Mouse (Mus musculus) midbrain, embryonic 10.5 days (tissue): ENCODE measurements around the gene Ints5. TPM values are rescaled to one million over a fixed set of nuclear protein-coding genes. Genes with fewer than 3 reads are reported as not detected.

ENCODE experiments used
- DNase-seq: peaks from one replicate; pipeline ENCODE4 v3.0.0-alpha.2; 2017; ENCODE audit warnings: low spot score
- H3K27ac ChIP-seq: fragments of 300-500 bp; sonication (generic); replicated peaks from 2 replicates; pipeline ENCODE4 v1.5.1; 2016; ENCODE audit warnings: mild to moderate bottlenecking
- H3K27me3 ChIP-seq: fragments of 300-500 bp; sonication (generic); 2 replicates; pipeline ENCODE4 v1.6.1; 2016; ENCODE audit warnings: low read depth, mild to moderate bottlenecking; ENCODE audit not compliant: poor library complexity, severe bottlenecking
- H3K36me3 ChIP-seq: fragments of 300-500 bp; sonication (generic); 2 replicates; pipeline ENCODE4 v1.6.1; 2016; ENCODE audit warnings: mild to moderate bottlenecking, moderate library complexity
- H3K4me1 ChIP-seq: fragments of 300-500 bp; sonication (generic); 2 replicates; pipeline ENCODE4 v1.6.1; 2016
- H3K4me3 ChIP-seq: fragments of 300-500 bp; sonication (generic); 2 replicates; pipeline ENCODE4 v1.5.1; 2016; ENCODE audit warnings: mild to moderate bottlenecking, moderate library complexity
- H3K9me3 ChIP-seq: fragments of 300-500 bp; sonication (generic); replicated peaks from 2 replicates; pipeline ENCODE4 v1.6.1; 2016; ENCODE audit warnings: mild to moderate bottlenecking
- WGBS: fragments of 180-500 bp; shearing (Covaris S2); methylation state at CpG from one replicate; pipeline ENCODE4 v1.1.7; 2016; 5-methylcytosine and 5-hydroxymethylcytosine counted together
- polyA plus RNA-seq: library from polyadenylated mRNA; unstranded; fragments of >200 nt; fragmentation: Nextera tagmentation; extraction: Ambion mirVana; gene quantifications from 2 replicates; pipeline ENCODE4 v1.2.1, GENCODE M21; 2016

The Ints5 gene
- polyA plus RNA-seq, 1 experiment from 2014 or later, result 56.7 TPM

DNA sequence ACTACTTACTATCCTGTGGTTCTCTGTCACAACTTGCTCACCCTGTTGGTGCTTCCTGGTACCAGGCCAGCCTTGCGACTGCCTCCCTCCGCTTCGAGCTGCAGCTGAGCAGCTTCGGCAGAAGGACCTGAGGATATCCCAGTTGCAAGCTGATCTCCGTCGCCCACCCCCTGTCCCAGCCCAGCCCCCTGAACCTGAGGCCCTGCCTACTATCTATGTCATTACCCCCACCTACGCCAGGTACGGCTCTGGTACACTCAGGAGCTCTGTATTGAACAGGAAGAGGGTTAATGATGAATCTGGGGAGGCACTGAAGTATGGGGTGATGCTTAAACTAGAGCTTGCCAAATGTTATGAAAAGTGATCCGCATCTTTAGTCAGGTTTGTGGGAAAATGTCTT is 28.9 kb downstream of the Ints5 start:
- peaks cover 45% of the 10 kb centered on the region for H3K36me3 ChIP-seq
- 80% methylated on average over 9 of the region's 9 CpGs for WGBS
- peak overlapping the region; percentile 90; the same call in 1 of the 2 replicates for H3K4me3 ChIP-seq
- H3K9me3 ChIP-seq, result no peaks in the 10 kb centered on the region
- no peaks in the 10 kb centered on the region for H3K27me3 ChIP-seq
- H3K4me1 ChIP-seq, result peaks cover 18% of the 10 kb centered on the region
- DNase-seq, result no peak
- H3K27ac ChIP-seq, result no peak overlapping the region

DNA sequence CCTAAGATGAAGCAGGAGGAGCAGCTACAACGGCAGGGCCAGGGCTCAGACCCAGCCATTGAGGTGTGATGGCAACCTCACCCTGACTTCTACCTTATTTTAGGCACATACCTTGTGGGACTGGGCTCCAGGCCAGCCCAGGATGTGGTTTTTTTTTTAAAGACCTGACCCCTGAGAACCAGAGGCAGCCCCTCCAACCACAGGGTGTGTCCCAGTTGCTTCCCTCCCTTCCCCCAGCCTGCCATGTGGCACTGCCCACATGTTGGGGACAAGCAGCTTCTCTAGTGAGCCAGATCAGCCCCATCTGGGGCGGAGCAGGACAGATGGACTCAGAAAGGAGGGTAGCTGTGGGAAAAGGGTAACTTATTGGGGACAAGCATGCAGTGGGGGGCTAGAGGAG is 34.0 kb downstream of the Ints5 start:
- no peaks in the 10 kb centered on the region for H3K27me3 ChIP-seq
- no peaks in the 10 kb centered on the region for H3K9me3 ChIP-seq
- H3K27ac ChIP-seq, result no peak overlapping the region
- WGBS, result 84% methylated on average over 2 of the region's 2 CpGs
- H3K4me1 ChIP-seq, result peaks cover 28% of the 10 kb centered on the region
- DNase-seq, result no peak
- H3K4me3 ChIP-seq, result no peak overlapping the region
- H3K36me3 ChIP-seq, result peaks cover 60% of the 10 kb centered on the region

DNA sequence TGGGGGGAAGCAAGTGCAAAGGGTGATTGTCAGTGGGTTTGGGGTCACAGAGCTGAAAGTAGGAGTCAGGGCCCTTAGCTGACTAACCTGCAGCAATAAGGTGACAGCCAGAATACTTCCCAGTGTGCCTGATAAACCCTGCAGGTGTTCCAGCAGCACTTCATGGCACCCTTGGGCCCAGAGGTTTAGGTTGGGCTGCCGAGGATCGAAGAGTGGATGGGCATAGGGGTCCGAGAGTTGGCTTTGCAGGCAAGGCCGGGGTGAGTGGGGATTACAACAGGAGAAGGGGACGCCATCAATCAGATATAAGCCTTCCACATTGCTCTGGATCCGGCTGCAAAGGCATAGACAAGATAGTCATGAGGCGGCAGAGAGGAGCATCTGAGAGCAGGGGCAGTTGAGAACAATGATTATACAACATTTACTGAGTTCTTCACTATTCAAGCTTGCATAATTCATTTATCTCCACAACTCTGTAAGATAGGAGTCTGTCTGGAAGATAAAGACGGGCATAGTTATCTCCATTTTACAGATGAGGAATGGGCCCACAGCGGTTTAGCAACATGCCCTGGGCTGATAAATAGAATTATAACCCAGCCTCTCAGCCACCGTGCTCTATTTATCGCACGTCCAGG is 35.2 kb downstream of the Ints5 start:
- Histone ChIP-seq H3K4me1 (peaks cover 27% of the 10 kb centered on the region), H3K27ac (no peak overlapping the region), H3K27me3 (no peaks in the 10 kb centered on the region), H3K9me3 (no peaks in the 10 kb centered on the region), H3K4me3 (no peak overlapping the region), H3K36me3 (peaks cover 57% of the 10 kb centered on the region)
- WGBS, result 92% methylated on average over 12 of the region's 12 CpGs
- no peak for DNase-seq

DNA sequence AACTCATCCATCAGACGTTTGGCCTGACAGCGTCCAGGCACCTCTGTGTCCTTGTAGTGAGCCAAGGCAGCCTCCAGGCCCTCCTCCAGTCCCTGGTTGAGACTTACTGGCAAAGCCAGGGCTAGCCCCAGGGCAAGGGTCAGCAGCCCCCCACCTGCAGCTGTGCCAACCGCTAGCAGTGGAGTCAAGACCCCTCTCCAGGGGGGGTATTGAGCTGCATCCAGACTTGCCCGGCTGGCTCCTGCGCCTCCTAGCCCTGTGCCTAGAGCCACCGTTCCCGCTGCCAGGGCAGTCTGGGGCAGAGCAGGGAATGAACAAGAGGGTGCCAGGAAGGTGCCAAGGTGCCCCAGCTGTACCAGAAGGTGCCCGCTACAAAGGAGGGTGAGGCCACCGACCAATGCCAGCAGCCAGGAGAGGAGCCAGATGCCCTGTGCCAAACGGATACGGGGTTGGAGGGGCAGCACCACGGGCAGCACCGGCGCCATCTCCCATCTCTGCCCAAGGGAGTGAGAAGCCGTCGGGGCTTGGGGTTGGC is 36.0 kb downstream of the Ints5 start:
- no peaks in the 10 kb centered on the region for H3K9me3 ChIP-seq
- H3K27ac ChIP-seq, result peak overlapping the region; percentile 90
- DNase-seq, result no peak
- no peaks in the 10 kb centered on the region for H3K27me3 ChIP-seq
- peaks cover 57% of the 10 kb centered on the region for H3K36me3 ChIP-seq
- WGBS, result 16% methylated on average over 16 of the region's 16 CpGs
- peaks cover 27% of the 10 kb centered on the region for H3K4me1 ChIP-seq
- H3K4me3 ChIP-seq, result peak overlapping the region; percentile 83

DNA sequence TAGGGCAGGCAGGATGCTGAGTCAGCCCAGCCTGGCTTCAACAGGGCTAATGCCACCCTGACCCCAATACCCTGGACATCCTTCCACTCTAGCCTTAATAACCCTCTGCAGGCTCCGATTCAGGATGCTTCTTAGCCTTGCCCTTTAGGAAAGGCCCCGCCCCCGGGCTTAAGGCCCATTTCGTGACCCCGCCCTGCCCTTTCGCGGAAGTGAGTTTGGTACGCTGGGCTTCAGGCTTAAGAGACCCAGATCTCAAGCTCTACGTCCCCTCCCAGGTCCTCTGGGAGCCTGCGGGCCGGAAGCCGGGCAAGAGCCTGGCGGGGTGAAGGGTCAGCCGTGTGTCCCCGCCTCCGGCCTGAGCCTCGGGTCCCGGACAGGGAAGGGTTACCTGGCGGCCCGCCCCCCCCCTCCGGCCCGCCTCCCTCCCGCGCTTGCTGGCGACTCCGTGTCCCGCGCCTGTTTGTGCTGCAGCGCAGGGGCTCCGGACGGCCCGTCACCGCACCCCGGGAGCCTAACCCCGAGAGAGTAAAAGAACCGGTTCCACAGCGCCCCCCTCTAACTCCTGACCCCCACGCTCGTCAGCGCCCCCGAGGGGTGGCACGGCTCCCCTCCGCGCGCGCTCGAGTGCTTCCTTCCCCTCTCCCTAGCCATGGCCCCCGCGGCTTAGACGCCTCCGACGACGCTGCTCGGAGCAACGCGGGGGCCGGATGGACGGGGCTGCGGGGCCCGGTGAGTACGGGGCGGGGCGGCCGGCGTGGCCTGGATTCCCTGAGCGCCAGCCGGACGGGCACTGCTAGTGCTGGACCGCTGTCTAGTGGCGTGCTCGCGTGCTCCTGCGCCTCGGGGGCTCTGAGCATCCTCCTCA is 36.7 kb downstream of the Ints5 start, which contains the start of the genes Rom1 and Eml3:
Gene Rom1 (minus strand): TSS at position 133 of the 865 bp plus-strand sequence.
Gene Eml3 (plus strand): TSS at position 329 of the 865 bp plus-strand sequence.
- Histone ChIP-seq H3K27me3 (no peaks in the 10 kb centered on the region), H3K4me1 (peaks cover 27% of the 10 kb centered on the region), H3K27ac (peak within 1 kb of the TSS; percentile 90), H3K36me3 (peaks cover 58% of the 10 kb centered on the region), H3K9me3 (no peaks in the 10 kb centered on the region), H3K4me3 (peak within 1 kb of the TSS; percentile 83)
- DNase-seq, result peak; percentile 83
- 1% methylated on average over 70 of the region's 74 CpGs for WGBS

DNA sequence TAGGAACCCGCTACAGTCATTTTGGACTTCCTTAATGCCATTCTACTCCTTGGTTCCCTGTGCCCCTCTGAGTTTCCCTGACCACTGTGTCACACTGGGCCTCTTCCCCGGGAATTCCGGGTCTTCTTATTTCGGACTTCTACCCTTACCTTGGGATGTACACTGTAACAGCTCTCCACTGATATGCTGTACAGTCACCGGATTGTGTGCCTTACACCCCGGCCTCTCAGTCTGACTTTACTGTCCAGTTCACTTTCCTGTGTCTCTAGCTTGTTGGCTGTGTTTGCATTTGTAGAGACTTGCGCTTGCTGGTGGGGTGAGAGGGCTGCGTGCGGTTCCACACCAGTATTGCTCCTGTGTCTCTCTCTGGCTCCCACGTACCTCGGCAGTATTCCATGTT is 37.3 kb downstream of the Ints5 start:
- Histone ChIP-seq H3K27ac (peak overlapping the region; percentile 90), H3K9me3 (no peaks in the 10 kb centered on the region), H3K36me3 (peaks cover 62% of the 10 kb centered on the region), H3K27me3 (no peaks in the 10 kb centered on the region), H3K4me3 (peak overlapping the region; percentile 83), H3K4me1 (peaks cover 27% of the 10 kb centered on the region)
- DNase-seq, result peak; percentile 32
- 18% methylated on average over 11 of the region's 11 CpGs for WGBS

DNA sequence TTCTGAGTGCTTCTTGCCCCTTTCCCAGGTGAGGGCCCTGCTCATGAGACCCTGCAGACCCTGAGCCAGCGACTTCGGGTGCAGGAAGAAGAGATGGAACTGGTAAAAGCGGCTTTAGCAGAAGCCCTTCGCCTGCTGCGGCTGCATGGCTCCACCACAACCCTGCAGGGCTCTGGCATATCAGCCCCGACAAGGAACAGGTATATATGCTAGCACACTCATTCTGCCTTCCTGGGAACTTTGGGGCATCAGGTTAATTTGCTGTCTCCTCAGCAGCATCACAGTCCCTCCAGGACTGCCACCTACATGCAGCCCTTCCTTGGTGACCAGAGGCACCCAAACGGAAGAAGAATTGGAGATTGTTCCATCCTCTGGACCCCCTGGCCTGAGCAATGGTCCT is 38.0 kb downstream of the Ints5 start:
- no peak overlapping the region for H3K27ac ChIP-seq
- H3K27me3 ChIP-seq, result no peaks in the 10 kb centered on the region
- H3K9me3 ChIP-seq, result no peaks in the 10 kb centered on the region
- DNase-seq, result no peak
- H3K36me3 ChIP-seq, result peaks cover 62% of the 10 kb centered on the region
- peak overlapping the region; percentile 83 for H3K4me3 ChIP-seq
- H3K4me1 ChIP-seq, result peaks cover 27% of the 10 kb centered on the region
- 78% methylated on average over 7 of the region's 7 CpGs for WGBS

DNA sequence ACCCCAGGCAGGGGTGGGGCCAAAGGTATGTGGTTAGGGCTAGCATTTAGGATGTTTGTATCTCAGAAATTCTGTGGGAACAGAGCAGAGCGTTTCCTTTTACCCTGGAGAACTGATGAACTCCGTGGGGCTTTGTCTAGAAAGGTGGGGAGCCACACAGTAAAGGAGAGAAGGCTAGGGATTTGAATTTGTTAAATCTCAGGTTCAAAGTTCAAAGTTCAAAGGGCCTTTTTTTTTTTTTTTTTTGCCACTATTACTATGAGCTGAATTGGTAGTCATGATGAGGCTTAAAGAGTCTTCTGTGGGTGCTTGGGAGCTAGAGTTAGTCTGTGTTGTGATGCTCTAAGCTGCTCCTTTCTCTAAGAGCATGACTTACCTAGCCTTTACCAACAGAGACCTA is 43.9 kb downstream of the Ints5 start:
- 86% methylated on average over 2 of the region's 2 CpGs for WGBS
- Histone ChIP-seq H3K27me3 (no peaks in the 10 kb centered on the region), H3K4me1 (peaks cover 13% of the 10 kb centered on the region), H3K9me3 (no peaks in the 10 kb centered on the region), H3K36me3 (peaks cover 69% of the 10 kb centered on the region), H3K4me3 (no peak overlapping the region), H3K27ac (no peak overlapping the region)
- no peak for DNase-seq

DNA sequence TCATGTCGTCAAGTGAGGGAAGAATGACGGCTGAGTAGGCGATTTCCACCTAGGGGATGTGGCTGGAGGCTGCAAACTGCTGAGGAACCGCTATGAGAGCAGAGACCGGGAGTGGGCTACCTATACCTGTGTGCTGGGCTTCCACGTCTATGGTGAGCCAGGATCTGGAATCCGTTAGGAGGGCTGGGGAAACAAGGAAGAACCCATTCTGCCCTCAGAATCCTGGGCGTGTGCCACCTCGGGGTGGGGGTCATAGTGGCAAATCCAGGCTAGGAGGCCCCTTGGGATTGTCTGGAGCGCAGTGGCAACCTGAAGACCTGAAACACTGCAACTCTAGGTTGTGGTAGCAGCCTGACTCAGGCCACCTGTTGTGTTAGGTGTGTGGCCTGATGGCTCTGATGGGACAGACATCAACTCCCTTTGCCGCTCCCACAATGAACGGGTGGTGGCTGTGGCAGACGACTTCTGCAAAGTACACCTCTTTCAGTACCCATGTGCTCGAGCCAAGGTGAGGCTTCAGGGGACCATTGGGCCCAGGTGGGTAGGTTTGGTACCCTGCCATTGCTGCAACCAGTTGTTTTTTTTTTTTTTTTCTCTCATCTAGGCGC is 47.8 kb downstream of the Ints5 start:
- H3K27me3 ChIP-seq, result no peaks in the 10 kb centered on the region
- H3K27ac ChIP-seq, result peak overlapping the region; percentile 98; the same call in 1 of the 2 replicates
- H3K4me3 ChIP-seq, result peak overlapping the region; percentile 97
- H3K4me1 ChIP-seq, result peaks cover 34% of the 10 kb centered on the region
- peaks cover 65% of the 10 kb centered on the region for H3K36me3 ChIP-seq
- DNase-seq, result no peak
- no peaks in the 10 kb centered on the region for H3K9me3 ChIP-seq
- WGBS, result 81% methylated on average over 15 of the region's 15 CpGs

DNA sequence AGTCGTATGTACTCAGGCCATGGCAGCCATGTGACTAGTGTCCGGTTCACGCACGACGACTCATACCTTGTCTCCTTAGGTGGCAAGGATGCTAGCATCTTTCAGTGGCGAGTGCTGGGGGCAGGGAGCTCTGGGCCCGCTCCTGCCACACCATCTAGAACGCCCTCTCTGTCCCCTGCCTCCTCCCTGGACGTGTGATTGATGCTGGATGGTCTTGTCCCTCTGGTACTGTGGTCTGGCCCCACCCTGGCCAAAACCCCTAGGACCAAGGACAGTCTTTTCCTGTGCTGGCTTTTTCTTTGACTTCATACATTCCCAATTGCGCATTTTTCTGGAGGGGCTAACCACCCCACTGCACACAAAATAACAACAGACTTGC is 48.3 kb downstream of the Ints5 start:
- DNase-seq, result no peak
- Histone ChIP-seq H3K27me3 (no peaks in the 10 kb centered on the region), H3K9me3 (no peaks in the 10 kb centered on the region), H3K4me3 (peak overlapping the region; percentile 97), H3K36me3 (peaks cover 65% of the 10 kb centered on the region), H3K27ac (peak overlapping the region; percentile 98), H3K4me1 (peaks cover 34% of the 10 kb centered on the region)
- 42% methylated on average over 10 of the region's 10 CpGs for WGBS

DNA sequence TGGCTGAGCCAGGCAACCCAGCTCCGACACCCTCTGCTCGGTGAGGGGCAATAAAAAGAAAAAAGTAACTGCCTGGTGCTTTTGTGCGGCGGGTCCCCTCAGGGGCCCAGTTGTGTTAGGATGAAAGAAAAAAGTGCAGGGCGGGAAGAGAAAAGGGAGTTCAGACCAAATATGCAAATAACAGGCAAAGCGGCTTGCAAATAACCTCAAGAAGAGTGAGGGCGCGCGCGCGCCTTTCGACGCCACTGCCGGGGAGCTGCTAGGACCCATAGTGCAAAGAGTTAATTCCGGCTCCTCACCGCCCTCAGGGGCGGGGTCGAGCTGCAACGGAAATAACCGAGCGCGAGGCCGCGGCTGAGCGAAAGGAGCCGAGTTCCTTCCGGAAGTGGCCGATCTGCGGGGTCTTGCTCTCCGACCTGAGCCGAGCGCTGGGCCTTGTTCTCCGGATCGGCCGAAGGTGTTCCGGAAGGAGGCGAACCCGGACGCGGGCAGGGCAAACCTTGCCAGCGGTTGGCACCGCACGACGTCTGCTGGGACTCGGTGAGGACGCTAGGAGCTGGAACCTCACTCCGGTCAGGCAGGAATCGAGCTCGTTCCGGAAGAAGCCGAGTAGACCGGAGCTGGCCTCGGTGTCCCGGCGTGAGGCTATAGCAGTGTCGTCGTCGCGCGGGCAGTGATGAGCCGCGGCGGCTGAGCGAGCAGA is 48.9 kb downstream of the Ints5 start, which contains the start of gene Mta2:
Gene Mta2 (plus strand): TSS at position 361 of the 703 bp plus-strand sequence.
- WGBS, result under 1% methylated on average over 64 of the region's 64 CpGs
- Histone ChIP-seq H3K36me3 (peaks cover 65% of the 10 kb centered on the region), H3K4me3 (peak within 1 kb of the TSS; percentile 97), H3K27ac (peak within 1 kb of the TSS; percentile 98), H3K9me3 (no peaks in the 10 kb centered on the region), H3K4me1 (peaks cover 34% of the 10 kb centered on the region), H3K27me3 (no peaks in the 10 kb centered on the region)
- DNase-seq, result peak; percentile 99
